In the genomic region with DNA sequence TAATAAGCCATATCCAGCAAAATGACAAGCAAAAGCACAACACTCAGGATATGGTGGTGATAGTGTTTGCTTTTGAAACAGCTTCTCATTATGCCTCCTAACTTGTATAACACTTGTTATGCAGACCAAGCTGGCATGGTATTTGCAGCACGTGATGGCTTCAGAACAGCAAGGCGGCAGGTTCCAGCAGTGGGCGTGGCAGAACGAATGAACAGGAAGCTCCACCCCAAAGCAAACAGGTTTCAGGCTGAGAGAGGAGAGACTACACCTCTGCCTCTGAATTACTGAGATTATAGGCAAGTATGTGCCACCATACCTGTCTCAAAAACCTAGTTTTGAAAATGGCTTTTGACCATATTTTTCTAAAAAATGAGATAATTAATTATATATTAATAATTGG, we compare ENCODE assay signal across 11 mouse cellular contexts.
DNase-seq lines count a peak whose midpoint lies in the region; ATAC-seq lines count a peak whose summit lies in the region.
"Had no signal": no experiment of that assay in that cellular context is flagged by ENCODE, and none has a peak within 500 bp of the region (broad histone marks: within the 10 kb centered on the region; RNA-seq: fewer than 3 reads in every experiment).

No protein-coding gene starts in this region.

- peaks cover 4% of the 10 kb centered on the region; the same call in 1 of the 2 replicates for H3K27me3 ChIP-seq in liver, embryonic 12.5 days (replicated peaks)
- peaks cover 99% of the 10 kb centered on the region for H3K27me3 ChIP-seq in embryonic facial prominence, embryonic 10.5 days (replicated peaks; ENCODE audit: low read depth, poor library complexity, severe bottlenecking)

- no peak overlapping the region for H3K27ac ChIP-seq in liver, embryonic 12.5 days
- no peak overlapping the region for H3K27ac ChIP-seq in embryonic facial prominence, embryonic 10.5 days (replicated peaks)
- H3K27ac ChIP-seq: heart, adult 2 months; limb, embryonic 15.5 days had no signal

- WGBS in liver, embryonic 12.5 days (ENCODE audit: insufficient replicate concordance): 30% methylated on average over 4 of the region's 4 CpGs
- WGBS in embryonic facial prominence, embryonic 10.5 days: 56% methylated on average over 4 of the region's 4 CpGs

- DNase-seq in spleen, adult 18-20 months: peak; percentile 23 to 38
- no peak for DNase-seq in spleen, adult 12 weeks (ENCODE audit: low spot score)
- DNase-seq in naive thymus-derived CD4-positive, alpha-beta T cell, adult 2 months (ENCODE audit: low read depth): peak; percentile 60
- no peak for DNase-seq in embryonic facial prominence, embryonic 10.5 days (ENCODE audit: low spot score)
- no peak for DNase-seq in gastrocnemius, postnatal 10 days
- DNase-seq: heart, postnatal 4 days had no signal

- H3K36me3 ChIP-seq in liver, embryonic 12.5 days: no peaks in the 10 kb centered on the region
- H3K36me3 ChIP-seq in embryonic facial prominence, embryonic 10.5 days (replicated peaks): no peaks in the 10 kb centered on the region
- H3K36me3 ChIP-seq: limb, embryonic 15.5 days had no signal

- no peak overlapping the region for H3K9ac ChIP-seq in liver, embryonic 12.5 days
- H3K9ac ChIP-seq: limb, embryonic 15.5 days had no signal

- no peak overlapping the region for H3K4me3 ChIP-seq in liver, embryonic 12.5 days
- no peak overlapping the region for H3K4me3 ChIP-seq in embryonic facial prominence, embryonic 10.5 days
- H3K4me3 ChIP-seq: heart, adult 2 months; limb, embryonic 15.5 days; megakaryocyte, embryonic 14.5 days had no signal

- H3K4me2 ChIP-seq in liver, embryonic 12.5 days: no peak overlapping the region
- H3K4me2 ChIP-seq: limb, embryonic 15.5 days had no signal

- ATAC-seq in activated CD4-positive, CD25-positive, alpha-beta regulatory T cell, adult 4 months: peak; percentile 77
- no peak for ATAC-seq in liver, embryonic 12.5 days

- no peaks in the 10 kb centered on the region for H3K4me1 ChIP-seq in liver, embryonic 12.5 days
- peaks cover 5% of the 10 kb centered on the region; the same call in 1 of the 2 replicates for H3K4me1 ChIP-seq in embryonic facial prominence, embryonic 10.5 days
- H3K4me1 ChIP-seq: limb, embryonic 15.5 days had no signal

- no peaks in the 10 kb centered on the region for H3K9me3 ChIP-seq in liver, embryonic 12.5 days (replicated peaks)
- H3K9me3 ChIP-seq in embryonic facial prominence, embryonic 10.5 days: no peaks in the 10 kb centered on the region
- H3K9me3 ChIP-seq: limb, embryonic 15.5 days; megakaryocyte, embryonic 14.5 days had no signal

Comparison
In these comparisons a context has a peak if more than half of its experiments do, and no peak if none do; other contexts are left out.
1. DNase-seq: peak in spleen, adult 18-20 months (2 of 2) and naive thymus-derived CD4-positive, alpha-beta T cell, adult 2 months (single experiment); none in spleen, adult 12 weeks (single experiment), embryonic facial prominence, embryonic 10.5 days (single experiment) and gastrocnemius, postnatal 10 days (single experiment).